Mouse (Mus musculus) stomach, postnatal 0 days (tissue): ENCODE measurements around the gene Gm4763.
"Not testable (repeated sequence)": the region's sequence is repeated elsewhere in the genome, so short reads cannot be mapped to it uniquely, and the experiment has no call there.

Source experiments
- CTCF ChIP-seq: IDR thresholded peaks from 2 replicates; pipeline ENCODE4 v1.5.1; 2016; ENCODE audit warnings: antibody characterized with exemption, low read depth, mild to moderate bottlenecking, moderate library complexity
- EP300 ChIP-seq: optimal IDR thresholded peaks from 2 replicates; pipeline ENCODE3; 2016; ENCODE audit warnings: antibody characterized with exemption

DNA sequence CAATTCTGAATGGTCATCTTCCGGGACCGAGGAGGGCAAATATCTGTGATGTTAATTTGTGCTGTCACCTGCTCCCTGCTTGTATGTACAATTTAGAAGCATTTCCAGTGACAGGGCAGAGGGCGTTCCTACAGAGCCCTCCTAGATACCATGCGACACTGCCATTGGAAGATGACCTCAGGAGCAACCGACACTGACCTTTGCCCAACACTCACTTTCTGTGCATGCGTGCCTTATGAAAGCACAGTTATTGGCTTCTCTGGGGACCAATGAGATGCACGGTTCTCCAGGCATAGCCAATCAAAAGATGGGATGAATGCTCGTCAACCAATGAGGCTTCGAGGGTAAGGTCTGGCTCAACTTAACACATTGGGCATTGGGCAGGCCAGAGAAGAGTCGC, 39.2 kb downstream of the Gm4763 start:
- TF ChIP-seq CTCF, EP300: not testable (repeated sequence)
